In genomic region chr5:107943526-107943925, GRCm38 (mm10) we compare ENCODE assay signal across 18 mouse cellular contexts. TPM values are rescaled to one million over a fixed set of nuclear protein-coding genes. Genes with fewer than 3 reads are reported as not detected.
DNase-seq lines count a peak whose midpoint lies in the region; ATAC-seq lines count a peak whose summit lies in the region.
"Had no signal": no experiment of that assay in that cellular context is flagged by ENCODE, and none has a peak within 500 bp of the region (broad histone marks: within the 10 kb centered on the region; RNA-seq: fewer than 3 reads in every experiment).

No protein-coding gene starts in this region.

- H3K9me3 ChIP-seq in heart, embryonic 10.5 days, result no peaks in the 10 kb centered on the region
- H3K9me3 ChIP-seq in lung, embryonic 15.5 days, result no peaks in the 10 kb centered on the region
- H3K9me3 ChIP-seq: embryonic facial prominence, embryonic 12.5 days; hindbrain, embryonic 12.5 days had no signal

- no peak overlapping the region for H3K27ac ChIP-seq in heart, embryonic 10.5 days
- 0 out of 2 replicates have a peak overlapping the region, but pooled peaks have one; percentile 24 for H3K27ac ChIP-seq in lung, embryonic 15.5 days
- H3K27ac ChIP-seq: embryonic facial prominence, embryonic 12.5 days; hindbrain, embryonic 12.5 days had no signal

- WGBS in heart, embryonic 10.5 days, result 86% methylated on average over 6 of the region's 6 CpGs
- WGBS in lung, embryonic 15.5 days, result 65% methylated on average over 6 of the region's 6 CpGs

- no peaks in the 10 kb centered on the region for H3K36me3 ChIP-seq in heart, embryonic 10.5 days
- no peaks in the 10 kb centered on the region for H3K36me3 ChIP-seq in lung, embryonic 15.5 days
- H3K36me3 ChIP-seq: embryonic facial prominence, embryonic 12.5 days; hindbrain, embryonic 12.5 days had no signal

- 0 out of 2 replicates have a peak, but pooled peaks cover 6% of the 10 kb centered on the region for H3K4me1 ChIP-seq in heart, embryonic 10.5 days
- H3K4me1 ChIP-seq in lung, embryonic 15.5 days, result peaks cover 20% of the 10 kb centered on the region
- H3K4me1 ChIP-seq: embryonic facial prominence, embryonic 12.5 days; hindbrain, embryonic 12.5 days had no signal

- no peak for ATAC-seq in lung, embryonic 15.5 days (ENCODE audit: borderline replicate concordance, extremely low read depth, low FRiP score, low TSS enrichment)
- ATAC-seq in activated CD4-positive, CD25-positive, alpha-beta regulatory T cell, adult 4 months, result no peak
- ATAC-seq: forebrain, embryonic 16.5 days; hindbrain, embryonic 16.5 days had no signal

- H3K4me2 ChIP-seq in lung, embryonic 15.5 days, result no peak overlapping the region
- H3K4me2 ChIP-seq: embryonic facial prominence, embryonic 12.5 days; hindbrain, embryonic 12.5 days had no signal

- H3K4me3 ChIP-seq in heart, embryonic 10.5 days, result no peak overlapping the region
- H3K4me3 ChIP-seq in lung, embryonic 15.5 days, result no peak overlapping the region
- H3K4me3 ChIP-seq: embryonic facial prominence, embryonic 12.5 days; hindbrain, embryonic 12.5 days had no signal

- peak; percentile 90 for DNase-seq in heart, adult 11 months
- no peak for DNase-seq in heart, embryonic 10.5 days (ENCODE audit: low spot score)
- DNase-seq in lung, adult 18-20 months, result peak; percentile 85
- peak; percentile 58 for DNase-seq in lung, postnatal 14 days
- no peak for DNase-seq in cerebellum, adult 8-10 months
- no peak for DNase-seq in left cerebral cortex, adult 9 months (ENCODE audit: low spot score in 2 of 2)
- DNase-seq: adrenal gland, adult 8-10 months; adrenal gland, postnatal 36 days; cerebellum, adult 9-11 months; gastrocnemius, postnatal 14 days; heart, postnatal 10 days; heart, postnatal 4 days had no signal

- no peak overlapping the region for H3K9ac ChIP-seq in lung, embryonic 15.5 days
- H3K9ac ChIP-seq: embryonic facial prominence, embryonic 12.5 days; hindbrain, embryonic 12.5 days had no signal

- H3K27me3 ChIP-seq in heart, embryonic 10.5 days (ENCODE audit: insufficient read depth, poor library complexity, severe bottlenecking), result no peaks in the 10 kb centered on the region
- no peaks in the 10 kb centered on the region for H3K27me3 ChIP-seq in lung, embryonic 15.5 days
- H3K27me3 ChIP-seq: embryonic facial prominence, embryonic 12.5 days; hindbrain, embryonic 12.5 days had no signal

RNA-seq across cellular contexts. Expression of gene Rpl5, which starts 43.2 kb away (rescaled TPM):
- 61.9 and 78.8 TPM in 2 replicates for polyA plus RNA-seq in heart, embryonic 10.5 days (2016; fragmentation: Nextera tagmentation; extraction: Ambion mirVana)
- polyA plus RNA-seq in lung, embryonic 15.5 days (2015; fragmentation: Nextera tagmentation; extraction: Ambion mirVana), result 64.3 and 67.6 TPM in 2 replicates
- polyA plus RNA-seq in activated CD4-positive, CD25-positive, alpha-beta regulatory T cell, adult 4 months (2017; shearing (Covaris generic)), result 10 to 100 TPM; 71.9 to 81.2 TPM

RNA-seq across cellular contexts. Expression of gene Fam69a, which starts 43.4 kb away (rescaled TPM):
- 18.6 and 20.0 TPM in 2 replicates for polyA plus RNA-seq in heart, embryonic 10.5 days (2016; fragmentation: Nextera tagmentation; extraction: Ambion mirVana)
- polyA plus RNA-seq in lung, embryonic 15.5 days (2015; fragmentation: Nextera tagmentation; extraction: Ambion mirVana), result 22.0 and 22.7 TPM in 2 replicates
- 10 to 100 TPM; 61.9 to 92.8 TPM for polyA plus RNA-seq in activated CD4-positive, CD25-positive, alpha-beta regulatory T cell, adult 4 months (2017; shearing (Covaris generic))

Comparison
In these comparisons a context has a peak if more than half of its experiments do, and no peak if none do; other contexts are left out.
1. DNase-seq: peak in heart, adult 11 months (single experiment), lung, adult 18-20 months (2 of 2) and lung, postnatal 14 days (single experiment); none in heart, embryonic 10.5 days (single experiment), cerebellum, adult 8-10 months (single experiment) and left cerebral cortex, adult 9 months (0 of 2).